19 mouse cellular contexts compared by ENCODE assay signal in genomic region chr4:139646916-139647315, GRCm38 (mm10). TPM values are rescaled to one million over a fixed set of nuclear protein-coding genes. Genes with fewer than 3 reads are reported as not detected.
DNase-seq lines count a peak whose midpoint lies in the region; ATAC-seq and TF ChIP-seq lines count a peak whose summit lies in the region.
"Had no signal": no experiment of that assay in that cellular context is flagged by ENCODE, and none has a peak within 500 bp of the region (broad histone marks: within the 10 kb centered on the region; RNA-seq: fewer than 3 reads in every experiment).

No protein-coding gene starts in this region.

- TF ChIP-seq POLR2A in cerebellum, adult 2 months (IDR thresholded peaks at IDR 0.05; ENCODE audit: borderline replicate concordance, insufficient read depth, low read length) = no peak
- TF ChIP-seq POLR2A in thymus, adult 2 months (IDR thresholded peaks at IDR 0.05; ENCODE audit: control insufficient read depth, extremely low read depth, insufficient read depth, low read length, poor library complexity) = no peak

- peaks cover 27% of the 10 kb centered on the region for H3K36me3 ChIP-seq in kidney, postnatal 0 days (ENCODE audit: insufficient read depth, low read length)
- H3K36me3 ChIP-seq in thymus, adult 2 months (ENCODE audit: control insufficient read depth, insufficient read depth, low read length) = no peaks in the 10 kb centered on the region

- WGBS in cerebellum, adult 2 months = 89% methylated on average over 7 of the region's 7 CpGs
- 90% methylated on average over 7 of the region's 7 CpGs for WGBS in kidney, postnatal 0 days
- WGBS in thymus, adult 2 months = 96% methylated on average over 7 of the region's 7 CpGs

- no peak for DNase-seq in cerebellum, adult 2 months
- DNase-seq in cerebellum, adult 9-11 months = no peak
- DNase-seq in kidney, postnatal 0 days (ENCODE audit: low spot score) = peak; percentile 13
- no peak for DNase-seq in kidney, postnatal 4 days
- peak; percentile 16 for DNase-seq in thymus, postnatal 0 days (ENCODE audit: low spot score)
- no peak for DNase-seq in thymus, adult 2 months
- DNase-seq in kidney, postnatal 36 days = no peak
- DNase-seq: adrenal gland, adult 8-10 months; heart, postnatal 4 days; kidney, adult 11 months; midbrain, embryonic 14.5 days had no signal

- peaks cover 8% of the 10 kb centered on the region for H3K4me1 ChIP-seq in cerebellum, adult 2 months (ENCODE audit: control insufficient read depth, insufficient read depth, low read length)
- no peaks in the 10 kb centered on the region; the same call in 1 of the 2 replicates for H3K4me1 ChIP-seq in kidney, postnatal 0 days (replicated peaks; ENCODE audit: insufficient read depth, low read length)
- H3K4me1 ChIP-seq in thymus, adult 2 months (replicated peaks; ENCODE audit: control insufficient read depth, insufficient read depth, low read length) = peaks cover 4% of the 10 kb centered on the region

- no peak for ATAC-seq in kidney, postnatal 0 days (replicated peaks; ENCODE audit: low FRiP score, low read depth)
- ATAC-seq in megakaryocyte, adult 5-6 weeks (ENCODE audit: poor library complexity, severe bottlenecking) = no peak

- peak; percentile 30; the same call in 1 of the 2 replicates for TF ChIP-seq CTCF in cerebellum, adult 2 months (IDR thresholded peaks at IDR 0.05; ENCODE audit: borderline replicate concordance, insufficient read depth, low read depth, low read length)
- peak; percentile 54 for TF ChIP-seq CTCF in kidney, postnatal 0 days (IDR thresholded peaks at IDR 0.05; ENCODE audit: low read depth)
- TF ChIP-seq CTCF in thymus, adult 2 months (IDR thresholded peaks at IDR 0.05; ENCODE audit: borderline replicate concordance, control insufficient read depth, extremely low read depth, insufficient read depth, low read length, poor library complexity) = no peak

- no peaks in the 10 kb centered on the region for H3K9me3 ChIP-seq in kidney, postnatal 0 days (replicated peaks; ENCODE audit: low read length)
- H3K9me3 ChIP-seq: forebrain, embryonic 10.5 days; neural tube, embryonic 12.5 days; stomach, embryonic 15.5 days had no signal

- no peak overlapping the region for H3K9ac ChIP-seq in kidney, postnatal 0 days (ENCODE audit: low read depth, low read length)
- H3K9ac ChIP-seq: neural tube, embryonic 12.5 days; stomach, embryonic 15.5 days had no signal

- H3K27me3 ChIP-seq in cerebellum, adult 2 months (ENCODE audit: control insufficient read depth, insufficient read depth, low read length) = no peaks in the 10 kb centered on the region
- H3K27me3 ChIP-seq in kidney, postnatal 0 days (ENCODE audit: insufficient read depth, low read length) = no peaks in the 10 kb centered on the region
- H3K27me3 ChIP-seq in thymus, adult 2 months (ENCODE audit: control insufficient read depth, insufficient read depth, low read length) = no peaks in the 10 kb centered on the region
- H3K27me3 ChIP-seq: stomach, embryonic 15.5 days had no signal

- H3K4me2 ChIP-seq in kidney, postnatal 0 days (ENCODE audit: low read length) = no peak overlapping the region
- H3K4me2 ChIP-seq: neural tube, embryonic 12.5 days; stomach, embryonic 15.5 days had no signal

- H3K27ac ChIP-seq in cerebellum, adult 2 months (ENCODE audit: insufficient read depth, low read length) = no peak overlapping the region
- H3K27ac ChIP-seq in kidney, postnatal 0 days = no peak overlapping the region
- H3K27ac ChIP-seq in thymus, adult 2 months (ENCODE audit: control insufficient read depth, insufficient read depth, low read length) = no peak overlapping the region
- H3K27ac ChIP-seq: forebrain, embryonic 10.5 days; neural tube, embryonic 12.5 days; stomach, embryonic 15.5 days had no signal

- H3K4me3 ChIP-seq in cerebellum, adult 2 months (replicated peaks; ENCODE audit: insufficient read depth, low read depth, low read length) = no peak overlapping the region
- no peak overlapping the region for H3K4me3 ChIP-seq in kidney, postnatal 0 days (replicated peaks; ENCODE audit: low read depth, low read length)
- no peak overlapping the region for H3K4me3 ChIP-seq in thymus, adult 2 months (ENCODE audit: control insufficient read depth, insufficient read depth, low read length)
- H3K4me3 ChIP-seq: forebrain, embryonic 10.5 days; neural tube, embryonic 12.5 days; stomach, embryonic 15.5 days had no signal

RNA-seq across cellular contexts. Expression of gene Tas1r2, which starts 6.4 kb away (rescaled TPM):
- polyA plus RNA-seq in cerebellum, adult 2 months (2012; rRNA removed) = not detected in 2 replicates
- not detected in 2 replicates for polyA plus RNA-seq in kidney, postnatal 0 days (2015; fragmentation: Nextera tagmentation; extraction: Ambion mirVana)
- not detected in 2 replicates for polyA plus RNA-seq in thymus, postnatal 0 days (2015; fragmentation: Nextera tagmentation; extraction: Ambion mirVana)
- 0.05 and 0.17 TPM in 2 replicates for polyA plus RNA-seq in thymus, adult 2 months (2012; rRNA removed)
- total RNA-seq in megakaryocyte, adult 5-6 weeks (2015) = not detected in 2 replicates
- not detected in 2 replicates for total RNA-seq in megakaryocyte, adult 5-6 weeks (2017)
- total RNA-seq: adrenal gland, adult 8-10 months; heart, adult 8-10 months; heart, postnatal 4 days; left cerebral cortex, postnatal 36 days had no signal
- polyA plus RNA-seq: cortical plate, adult 2 months; forebrain, embryonic 10.5 days; midbrain, embryonic 14.5 days; neural tube, embryonic 12.5 days; stomach, embryonic 15.5 days; urinary bladder, adult 2 months had no signal

RNA-seq across cellular contexts. Expression of gene Aldh4a1, which starts 24.2 kb away (rescaled TPM):
- polyA plus RNA-seq in cerebellum, adult 2 months (2012; rRNA removed) = 22.5 and 25.2 TPM in 2 replicates
- polyA plus RNA-seq in kidney, postnatal 0 days (2015; fragmentation: Nextera tagmentation; extraction: Ambion mirVana) = 91.0 and 106 TPM in 2 replicates
- 28.9 and 31.7 TPM in 2 replicates for polyA plus RNA-seq in thymus, postnatal 0 days (2015; fragmentation: Nextera tagmentation; extraction: Ambion mirVana)
- 60.5 and 69.2 TPM in 2 replicates for polyA plus RNA-seq in thymus, adult 2 months (2012; rRNA removed)
- 4.9 and 5.7 TPM in 2 replicates for total RNA-seq in megakaryocyte, adult 5-6 weeks (2015)
- total RNA-seq in megakaryocyte, adult 5-6 weeks (2017) = 5.8 and 8.9 TPM in 2 replicates

RNA-seq across cellular contexts. Expression of gene Gm21969, which starts 43.9 kb away (rescaled TPM):
- 0.03 and 0.05 TPM in 2 replicates for polyA plus RNA-seq in cerebellum, adult 2 months (2012; rRNA removed)
- 0.04 TPM in 1 of 2 replicates, not detected in the other for polyA plus RNA-seq in kidney, postnatal 0 days (2015; fragmentation: Nextera tagmentation; extraction: Ambion mirVana)
- not detected in 2 replicates for polyA plus RNA-seq in thymus, postnatal 0 days (2015; fragmentation: Nextera tagmentation; extraction: Ambion mirVana)
- polyA plus RNA-seq in thymus, adult 2 months (2012; rRNA removed) = 0.04 TPM in 1 of 2 replicates, not detected in the other
- total RNA-seq in megakaryocyte, adult 5-6 weeks (2015) = not detected in 2 replicates
- not detected in 2 replicates for total RNA-seq in megakaryocyte, adult 5-6 weeks (2017)
- total RNA-seq: heart, adult 8-10 months; heart, postnatal 4 days; left cerebral cortex, postnatal 36 days had no signal
- polyA plus RNA-seq: cortical plate, adult 2 months; forebrain, embryonic 10.5 days; midbrain, embryonic 14.5 days; neural tube, embryonic 12.5 days; stomach, embryonic 15.5 days had no signal

Comparison
In these comparisons a context has a peak if more than half of its experiments do, and no peak if none do; other contexts are left out.
1. DNase-seq: peak in kidney, postnatal 0 days (single experiment) and thymus, postnatal 0 days (single experiment); none in cerebellum, adult 2 months (0 of 2), cerebellum, adult 9-11 months (single experiment), kidney, postnatal 4 days (0 of 2), thymus, adult 2 months (single experiment) and kidney, postnatal 36 days (0 of 2).